Mouse (Mus musculus) gastrocnemius, postnatal 25 days (tissue): ENCODE results near the gene 4932438H23Rik. TPM values are rescaled to one million over a fixed set of nuclear protein-coding genes. Genes with fewer than 3 reads are reported as not detected.
"Not testable (repeated sequence)": the region's sequence is repeated elsewhere in the genome, so short reads cannot be mapped to it uniquely, and the experiment has no call there.

ENCODE experiments used
- DNase-seq: peaks from one replicate; pipeline ENCODE4 v3.0.0; 2022
- total RNA-seq, 2 experiments: library from RNA; stranded (reverse); gene quantifications; 1 replicate in 1 of 2; 2 replicates in 1 of 2; pipeline ENCODE4 v1.2.3; 2021

4932438H23Rik gene
- total RNA-seq, 2 experiments from 2014 or later, result 0.33 to 0.38 TPM

- DNase-seq, result no peak
Measured at GRCm38 (mm10) chr16:91099444-91100065, 4.6 kb upstream of the 4932438H23Rik start.

GRCm38 (mm10) chr16:91097858-91098257 lies 2.9 kb upstream of the 4932438H23Rik start:
- DNase-seq, result no peak

- DNase-seq, result no peak
Measured at GRCm38 (mm10) chr16:91096984-91097506, 2.1 kb upstream of the 4932438H23Rik start.

GRCm38 (mm10) chr16:91096016-91096415 lies 1.1 kb upstream of the 4932438H23Rik start:
- DNase-seq, result no peak

GRCm38 (mm10) chr16:91086642-91087306 lies 8.1 kb downstream of the 4932438H23Rik start:
- DNase-seq, result no peak

GRCm38 (mm10) chr16:91085239-91085825 lies 9.6 kb downstream of the 4932438H23Rik start:
- no peak for DNase-seq

- DNase-seq, result no peak
Measured at GRCm38 (mm10) chr16:91084307-91085238, 10.3 kb downstream of the 4932438H23Rik start.

- no peak for DNase-seq
Measured at GRCm38 (mm10) chr16:91083002-91083646, 11.8 kb downstream of the 4932438H23Rik start.

GRCm38 (mm10) chr16:91081508-91081907 lies 13.4 kb downstream of the 4932438H23Rik start:
- DNase-seq, result peak; percentile 36

GRCm38 (mm10) chr16:91076180-91076579 lies 18.7 kb downstream of the 4932438H23Rik start:
- no peak for DNase-seq

- not testable (repeated sequence) for DNase-seq
Measured at GRCm38 (mm10) chr16:91075423-91075822, 19.5 kb downstream of the 4932438H23Rik start.

- DNase-seq, result peak; percentile 82
Measured at GRCm38 (mm10) chr16:91073163-91073892, 21.6 kb downstream of the 4932438H23Rik start.

- no peak for DNase-seq
Measured at GRCm38 (mm10) chr16:91072256-91072655, 22.7 kb downstream of the 4932438H23Rik start.

GRCm38 (mm10) chr16:91068969-91069368 lies 26.0 kb downstream of the 4932438H23Rik start:
- peak; percentile 32 for DNase-seq

- no peak for DNase-seq
Measured at GRCm38 (mm10) chr16:91067122-91067521, 27.8 kb downstream of the 4932438H23Rik start.

- DNase-seq, result no peak
Measured at GRCm38 (mm10) chr16:91064583-91065365, 30.1 kb downstream of the 4932438H23Rik start.

GRCm38 (mm10) chr16:91063786-91064185 lies 31.1 kb downstream of the 4932438H23Rik start:
- DNase-seq, result no peak

- no peak for DNase-seq
Measured at GRCm38 (mm10) chr16:91061531-91062318, 33.2 kb downstream of the 4932438H23Rik start.

- DNase-seq, result no peak
Measured at GRCm38 (mm10) chr16:91057741-91058140, 37.2 kb downstream of the 4932438H23Rik start.
